Mouse (Mus musculus) liver, adult 2 months (tissue): ENCODE data around the gene Map4k1.

ENCODE experiments used
- CTCF ChIP-seq: fragments of 200-500 bp; IDR thresholded peaks from 2 replicates; pipeline ENCODE4 v1.5.1; 2011; ENCODE audit warnings: low read depth, low read length, control low read depth
- POLR2A ChIP-seq: fragments of 200-500 bp; IDR thresholded peaks from 2 replicates; pipeline ENCODE4 v1.6.1; 2011; ENCODE audit warnings: low read length, control low read depth; ENCODE audit not compliant: insufficient read depth; ENCODE audit errors: extremely low read depth

DNA sequence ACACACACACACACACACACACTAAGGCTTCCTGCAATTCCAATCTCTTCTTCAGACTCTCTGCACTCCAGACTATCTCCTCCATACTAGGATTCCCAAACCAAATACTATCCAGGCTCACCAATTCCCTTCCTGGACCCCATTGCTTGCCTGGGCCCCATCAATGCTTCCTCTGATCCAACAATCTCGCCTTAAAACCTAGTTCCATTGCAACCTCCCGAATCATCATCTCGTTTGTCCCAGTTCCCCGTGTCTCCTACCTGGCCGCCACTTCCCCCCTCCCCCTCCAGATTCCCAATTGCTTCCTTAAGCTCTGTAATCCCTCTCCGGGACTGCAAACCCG lies 20.3 kb upstream of the Map4k1 start:
- TF ChIP-seq CTCF (no peak), POLR2A (no peak)
